Mouse (Mus musculus) ES-Bruce4 (cell line): ENCODE measurements at regions not wholly inside any gene's neighbourhood (a gene's known extent, or its start where the extent isn't known, plus 50 kb on each side); places are given as distances from the start of the nearest gene placed in this dataset.

Experiments
- CTCF ChIP-seq: IDR thresholded peaks from one replicate; pipeline ENCODE4 v1.8.1; 2011; ENCODE audit warnings: low read depth, low read length
- EP300 ChIP-seq: IDR thresholded peaks from 2 replicates; pipeline ENCODE4 v1.6.1; 2011; ENCODE audit warnings: low read depth, low read length; ENCODE audit not compliant: insufficient read depth
- POLR2A ChIP-seq: IDR thresholded peaks from one replicate; pipeline ENCODE4 v1.8.1; 2011; ENCODE audit warnings: low read length; ENCODE audit not compliant: insufficient read depth

- no peak for TF ChIP-seq POLR2A
- TF ChIP-seq CTCF, result no peak
- TF ChIP-seq EP300, result no peak
Observed at GRCm38 (mm10) chr8:34740836-34741235, 629.3 kb upstream of the Gm10131 start.
